Mouse (Mus musculus) midbrain, embryonic 15.5 days (tissue): ENCODE results near the gene Myo3a. TPM values are rescaled to one million over a fixed set of nuclear protein-coding genes. Genes with fewer than 3 reads are reported as not detected.
"Not testable (repeated sequence)": the region's sequence is repeated elsewhere in the genome, so short reads cannot be mapped to it uniquely, and the experiment has no call there.

ENCODE experiments used
- ATAC-seq: fragments of 200-750 bp; cut with Nextera tagmentation; replicated peaks from 2 replicates; pipeline ENCODE4 v1.8.0; 2017; ENCODE audit warnings: moderate TSS enrichment
- H3K27ac ChIP-seq: fragments of 300-500 bp; sonication (generic); 2 replicates; pipeline ENCODE4 v1.5.1; 2015; ENCODE audit warnings: mild to moderate bottlenecking, inconsistent platforms
- H3K27me3 ChIP-seq: fragments of 300-500 bp; sonication (generic); replicated peaks from 2 replicates; pipeline ENCODE4 v1.6.1; 2015; ENCODE audit warnings: inconsistent platforms
- H3K36me3 ChIP-seq: fragments of 300-500 bp; sonication (generic); replicated peaks from 2 replicates; pipeline ENCODE4 v1.6.1; 2015; ENCODE audit warnings: inconsistent platforms
- H3K4me1 ChIP-seq: fragments of 300-500 bp; sonication (generic); 2 replicates; pipeline ENCODE4 v1.6.1; 2015; ENCODE audit warnings: inconsistent platforms
- H3K4me2 ChIP-seq: fragments of 300-500 bp; sonication (generic); 2 replicates; pipeline ENCODE4 v1.6.1; 2015; ENCODE audit warnings: inconsistent platforms, mild to moderate bottlenecking, moderate library complexity
- H3K4me3 ChIP-seq: fragments of 300-500 bp; sonication (generic); 2 replicates; pipeline ENCODE4 v1.5.1; 2015; ENCODE audit warnings: mild to moderate bottlenecking, inconsistent platforms
- H3K9ac ChIP-seq: fragments of 300-500 bp; sonication (generic); 2 replicates; pipeline ENCODE4 v1.6.1; 2015; ENCODE audit warnings: mild to moderate bottlenecking, inconsistent platforms
- H3K9me3 ChIP-seq: fragments of 300-500 bp; sonication (generic); 2 replicates; pipeline ENCODE4 v1.6.1; 2016; ENCODE audit warnings: inconsistent platforms
- WGBS: fragments of 180-500 bp; shearing (Covaris S2); methylation state at CpG from one replicate; pipeline ENCODE4 v1.1.7; 2015; ENCODE audit warnings: mixed read lengths; 5-methylcytosine and 5-hydroxymethylcytosine counted together
- polyA plus RNA-seq: library from polyadenylated mRNA; unstranded; fragments of >200 nt; fragmentation: Nextera tagmentation; extraction: Ambion mirVana; gene quantifications from 2 replicates; pipeline ENCODE4 v1.2.1, GENCODE M21; 2015

Gene Myo3a
- 0.08 TPM in 1 of 2 replicates, not detected in the other for polyA plus RNA-seq

GRCm38 (mm10) chr2:22227308-22227707 lies at the start of gene Myo3a:
TSS of gene Myo3a (plus strand) at chr2:22227503.
- Histone ChIP-seq H3K27ac (no peak within 1 kb of the TSS), H3K4me3 (peak within 1 kb of the TSS; percentile 22)

GRCm38 (mm10) chr2:22250462-22250861 lies 23.2 kb downstream of the Myo3a start:
- Histone ChIP-seq H3K36me3 (no peaks in the 10 kb centered on the region), H3K9me3 (no peaks in the 10 kb centered on the region), H3K4me2 (no peak overlapping the region), H3K27ac (peak overlapping the region; percentile 58; the same call in 1 of the 2 replicates), H3K4me1 (no peaks in the 10 kb centered on the region), H3K27me3 (no peaks in the 10 kb centered on the region), H3K9ac (no peak overlapping the region), H3K4me3 (no peak overlapping the region)
- WGBS = 53% methylated on average over 3 of the region's 3 CpGs
- 0 out of 2 replicates have a peak, but pooled peaks have one; percentile 41 for ATAC-seq

More at GRCm38 (mm10) chr2:22227308-22227707, at the start of gene Myo3a:
- Histone ChIP-seq H3K9me3 (no peaks in the 10 kb centered on the region), H3K36me3 (no peaks in the 10 kb centered on the region), H3K9ac (no peak within 1 kb of the TSS; the same call in 1 of the 2 replicates), H3K4me2 (peak within 1 kb of the TSS; percentile 56), H3K27me3 (peaks cover 4% of the 10 kb centered on the region; the same call in 1 of the 2 replicates), H3K4me1 (peaks cover 3% of the 10 kb centered on the region; the same call in 1 of the 2 replicates)
- 3% methylated on average over 21 of the region's 21 CpGs for WGBS
- no peak for ATAC-seq

DNA sequence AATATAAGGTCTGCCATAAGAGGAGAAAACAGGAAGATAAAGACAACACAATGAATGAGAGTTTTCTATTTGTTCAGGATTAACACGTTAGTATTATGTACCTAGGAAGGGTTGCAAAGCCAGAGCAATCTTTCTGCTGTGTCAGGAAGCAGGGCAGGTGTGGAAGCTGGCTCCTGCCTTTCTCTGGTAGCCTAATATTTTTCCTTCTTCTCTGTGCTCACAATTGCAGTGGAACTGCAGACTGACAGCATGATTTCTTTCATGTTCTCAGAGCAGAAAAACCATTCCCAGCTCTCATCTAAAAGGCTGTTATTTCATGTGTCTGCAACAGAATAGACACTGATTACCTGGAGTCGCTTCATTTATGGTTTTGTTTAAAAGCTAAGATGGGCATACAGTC lies 23.7 kb downstream of the Myo3a start:
- 55% methylated on average over 2 of the region's 2 CpGs for WGBS
- H3K9ac ChIP-seq = no peak overlapping the region
- H3K27me3 ChIP-seq = no peaks in the 10 kb centered on the region
- H3K27ac ChIP-seq = peak overlapping the region; percentile 39; the same call in 1 of the 2 replicates
- no peak overlapping the region for H3K4me3 ChIP-seq
- peak; percentile 55; the same call in 1 of the 2 replicates for ATAC-seq
- no peaks in the 10 kb centered on the region for H3K9me3 ChIP-seq
- H3K4me1 ChIP-seq = no peaks in the 10 kb centered on the region
- H3K4me2 ChIP-seq = no peak overlapping the region
- H3K36me3 ChIP-seq = no peaks in the 10 kb centered on the region

DNA sequence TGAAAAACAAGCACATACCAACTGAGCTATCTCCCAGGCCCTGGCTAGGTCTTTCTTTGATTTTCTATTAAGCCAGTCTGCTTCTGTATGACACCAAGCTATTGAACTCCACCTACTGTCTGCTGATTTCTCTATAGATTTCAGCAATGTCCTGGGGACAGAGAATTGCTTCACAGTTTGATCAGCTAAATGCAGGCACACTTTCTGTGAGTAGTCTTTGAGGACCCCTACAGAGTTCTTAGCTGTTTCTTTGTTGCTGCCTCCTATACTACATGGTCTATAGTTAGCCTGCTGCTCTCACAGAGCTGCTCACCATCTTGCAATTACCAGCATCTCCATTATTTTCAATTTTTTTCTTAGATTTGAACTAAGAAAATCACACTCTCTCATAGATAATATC lies 28.3 kb downstream of the Myo3a start:
- H3K4me1 ChIP-seq = no peaks in the 10 kb centered on the region
- H3K4me2 ChIP-seq = no peak overlapping the region
- H3K4me3 ChIP-seq = no peak overlapping the region
- ATAC-seq = peak; percentile 58; the same call in 1 of the 2 replicates
- H3K36me3 ChIP-seq = no peaks in the 10 kb centered on the region
- H3K27me3 ChIP-seq = no peaks in the 10 kb centered on the region
- no peak overlapping the region for H3K9ac ChIP-seq
- H3K27ac ChIP-seq = no peak overlapping the region
- no peaks in the 10 kb centered on the region for H3K9me3 ChIP-seq

- whole genome bisulfite sequencing = 55% methylated on average over 2 of the region's 2 CpGs
- no peaks in the 10 kb centered on the region for H3K9me3 ChIP-seq
These were observed 44.3 kb downstream of the Myo3a start for GRCm38 (mm10) chr2:22271555-22271954.

GRCm38 (mm10) chr2:22285366-22285765 lies 58.1 kb downstream of the Myo3a start:
- Histone ChIP-seq H3K4me3 (no peak overlapping the region), H3K36me3 (no peaks in the 10 kb centered on the region), H3K9ac (no peak overlapping the region), H3K4me2 (no peak overlapping the region), H3K4me1 (no peaks in the 10 kb centered on the region), H3K9me3 (no peaks in the 10 kb centered on the region), H3K27ac (no peak overlapping the region), H3K27me3 (no peaks in the 10 kb centered on the region)
- ATAC-seq = no peak
- WGBS = 72% methylated on average over 2 of the region's 2 CpGs

More at GRCm38 (mm10) chr2:22271555-22271954, 44.3 kb downstream of the Myo3a start:
- no peaks in the 10 kb centered on the region for H3K4me1 ChIP-seq
- H3K4me2 ChIP-seq = no peak overlapping the region
- H3K36me3 ChIP-seq = no peaks in the 10 kb centered on the region
- ATAC-seq = no peak
- no peak overlapping the region for H3K9ac ChIP-seq
- no peak overlapping the region for H3K4me3 ChIP-seq
- H3K27ac ChIP-seq = no peak overlapping the region
- no peaks in the 10 kb centered on the region for H3K27me3 ChIP-seq

- no peak overlapping the region for H3K4me2 ChIP-seq
- no peaks in the 10 kb centered on the region for H3K4me1 ChIP-seq
- H3K27ac ChIP-seq = no peak overlapping the region
- H3K4me3 ChIP-seq = no peak overlapping the region
- H3K9me3 ChIP-seq = no peaks in the 10 kb centered on the region
- no peaks in the 10 kb centered on the region for H3K36me3 ChIP-seq
- WGBS = 49% methylated on average over 1 of the region's 1 CpGs
- no peaks in the 10 kb centered on the region for H3K27me3 ChIP-seq
- no peak for ATAC-seq
- H3K9ac ChIP-seq = no peak overlapping the region
These were observed 58.5 kb downstream of the Myo3a start for GRCm38 (mm10) chr2:22285777-22286176.

DNA sequence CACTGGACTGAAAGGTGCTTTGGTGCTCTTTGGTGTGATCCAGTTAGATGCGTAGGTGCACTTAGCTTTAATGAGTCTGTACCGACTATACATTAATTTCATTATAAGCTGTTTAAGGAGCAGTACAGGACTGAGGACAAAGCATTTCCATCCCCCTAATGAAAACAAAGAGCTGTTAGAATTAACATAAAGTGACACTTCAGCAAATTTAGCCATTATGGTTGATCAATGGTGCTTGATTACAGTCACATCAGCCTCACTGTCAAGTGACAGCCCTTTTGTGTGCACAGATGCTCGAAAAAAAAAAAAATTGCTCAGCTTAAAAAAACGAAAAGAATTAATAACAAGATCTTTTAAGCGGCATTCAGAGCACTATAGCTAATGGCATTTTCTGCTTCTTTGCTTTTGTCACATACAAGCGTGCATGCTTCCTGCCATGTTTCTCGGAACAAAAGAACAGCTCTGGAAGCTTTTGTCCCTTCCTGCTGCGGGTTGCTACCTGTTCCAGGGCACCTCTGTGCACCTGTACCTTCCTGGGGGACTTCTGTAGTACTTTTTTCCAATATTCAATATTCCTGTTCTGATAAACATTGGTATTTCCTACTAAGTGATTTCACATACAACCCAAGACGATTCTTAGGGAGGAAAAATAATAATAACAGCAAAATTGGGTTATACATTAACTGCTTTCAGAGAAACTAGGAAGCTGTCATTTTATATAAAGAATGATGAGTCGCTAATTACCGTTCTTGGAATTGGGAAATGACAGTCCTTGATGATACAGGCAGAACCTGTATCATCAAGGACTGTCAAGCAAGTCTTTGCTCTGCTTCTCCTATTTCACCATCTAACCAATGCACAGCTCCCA lies 66.5 kb downstream of the Myo3a start:
- ATAC-seq = peak; percentile 80
- no peaks in the 10 kb centered on the region for H3K9me3 ChIP-seq
- 33% methylated on average over 11 of the region's 11 CpGs for WGBS

GRCm38 (mm10) chr2:22294447-22294738 lies 67.1 kb downstream of the Myo3a start:
- Histone ChIP-seq H3K9ac (no peak overlapping the region), H3K9me3 (no peaks in the 10 kb centered on the region), H3K27me3 (no peaks in the 10 kb centered on the region), H3K4me1 (peaks cover 6% of the 10 kb centered on the region), H3K4me2 (0 out of 2 replicates have a peak overlapping the region, but pooled peaks have one; percentile 26), H3K4me3 (no peak overlapping the region), H3K27ac (peak overlapping the region; percentile 74; the same call in 1 of the 2 replicates), H3K36me3 (no peaks in the 10 kb centered on the region)
- WGBS = 2% methylated on average over 2 of the region's 2 CpGs
- ATAC-seq = no peak

More for the DNA sequence above, 66.5 kb downstream of the Myo3a start:
- no peaks in the 10 kb centered on the region for H3K36me3 ChIP-seq
- H3K4me3 ChIP-seq = no peak overlapping the region
- H3K27ac ChIP-seq = peak overlapping the region; percentile 74
- H3K27me3 ChIP-seq = no peaks in the 10 kb centered on the region
- no peak overlapping the region for H3K9ac ChIP-seq
- H3K4me1 ChIP-seq = peaks cover 6% of the 10 kb centered on the region
- peak overlapping the region; percentile 26 for H3K4me2 ChIP-seq

DNA sequence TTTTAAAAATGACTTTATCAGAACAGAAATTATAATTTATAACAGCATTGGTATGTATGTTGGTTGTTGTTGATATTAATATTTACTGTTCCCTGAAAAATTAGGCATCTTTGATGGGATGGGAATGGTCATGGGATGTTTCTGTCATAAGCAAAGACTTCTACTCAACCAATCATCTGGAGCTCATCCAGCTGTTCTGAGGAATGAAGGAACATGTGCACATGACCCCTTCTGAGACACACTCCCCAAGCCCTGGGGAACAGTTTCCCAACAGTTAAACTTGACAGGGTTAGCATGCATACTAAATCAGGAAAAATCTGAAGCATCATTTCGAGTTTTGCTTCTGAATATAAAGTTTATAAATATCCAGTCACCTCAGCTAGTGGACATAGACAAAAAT lies 70.6 kb downstream of the Myo3a start:
- 83% methylated on average over 1 of the region's 1 CpGs for WGBS

DNA sequence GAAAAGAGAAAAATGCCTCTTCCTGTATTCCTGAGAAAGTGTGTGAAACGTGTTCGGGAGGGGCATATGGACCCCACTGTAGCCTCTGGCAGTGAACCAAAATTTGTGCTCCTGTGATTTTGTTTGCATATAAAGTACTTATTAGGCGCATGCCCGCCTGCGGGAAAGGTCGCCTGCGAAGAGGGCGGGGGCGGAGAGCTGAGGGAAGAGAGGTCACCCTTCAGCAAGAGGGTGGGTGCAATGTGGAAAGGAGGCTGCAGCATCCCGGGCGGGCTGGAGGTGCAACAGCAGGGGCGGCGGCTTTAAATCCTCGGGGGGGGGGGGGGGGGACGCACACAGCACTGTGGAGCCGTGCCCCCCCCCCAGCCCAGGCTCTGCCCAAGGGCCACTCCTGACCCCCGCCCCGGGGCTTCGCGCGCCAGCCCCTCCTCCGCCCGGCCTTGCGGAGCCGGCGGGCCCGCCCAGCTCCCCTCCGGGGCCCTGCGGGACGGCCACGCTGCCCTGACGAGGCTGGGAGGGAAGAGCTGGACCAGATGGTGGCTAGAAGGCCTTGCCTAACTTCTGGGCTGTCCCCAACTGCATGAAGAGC lies 111.1 kb downstream of the Myo3a start:
- H3K9ac ChIP-seq = peak overlapping the region; percentile 34
- peak overlapping the region; percentile 80 for H3K27ac ChIP-seq
- peak overlapping the region; percentile 84 for H3K4me2 ChIP-seq
- no peaks in the 10 kb centered on the region for H3K9me3 ChIP-seq
- H3K4me1 ChIP-seq = peaks cover 10% of the 10 kb centered on the region; the same call in 1 of the 2 replicates
- WGBS = 5% methylated on average over 24 of the region's 32 CpGs
- H3K4me3 ChIP-seq = peak overlapping the region; percentile 49
- H3K36me3 ChIP-seq = no peaks in the 10 kb centered on the region
- peak; percentile 95 for ATAC-seq
- H3K27me3 ChIP-seq = no peaks in the 10 kb centered on the region

More for the DNA sequence above, 70.6 kb downstream of the Myo3a start:
- no peaks in the 10 kb centered on the region for H3K27me3 ChIP-seq
- H3K4me2 ChIP-seq = no peak overlapping the region
- H3K36me3 ChIP-seq = no peaks in the 10 kb centered on the region
- H3K4me3 ChIP-seq = no peak overlapping the region
- H3K27ac ChIP-seq = no peak overlapping the region
- no peak overlapping the region for H3K9ac ChIP-seq
- H3K4me1 ChIP-seq = peaks cover 6% of the 10 kb centered on the region
- no peaks in the 10 kb centered on the region for H3K9me3 ChIP-seq
- no peak for ATAC-seq

GRCm38 (mm10) chr2:22410511-22410910 lies 183.2 kb downstream of the Myo3a start:
- not testable (repeated sequence) for H3K4me3 ChIP-seq, H3K4me1 ChIP-seq, H3K9ac ChIP-seq, H3K27ac ChIP-seq, H3K27me3 ChIP-seq, H3K4me2 ChIP-seq, ATAC-seq, H3K9me3 ChIP-seq, H3K36me3 ChIP-seq
- 94% methylated on average over 11 of the region's 11 CpGs for WGBS
